Mouse (Mus musculus): ENCODE results near the gene Rsph14. TPM values are rescaled to one million over a fixed set of nuclear protein-coding genes. Genes with fewer than 3 reads are reported as not detected.

Gene Rsph14
- total RNA-seq, 2 experiments from 2014 or later, result not detected

GRCm38 (mm10) chr10:74940795-74941194, 91.6 kb downstream of the Rsph14 start:
- ATAC-seq (replicated peaks; ENCODE audit: low FRiP score, poor library complexity, severe bottlenecking), result no peak

DNA sequence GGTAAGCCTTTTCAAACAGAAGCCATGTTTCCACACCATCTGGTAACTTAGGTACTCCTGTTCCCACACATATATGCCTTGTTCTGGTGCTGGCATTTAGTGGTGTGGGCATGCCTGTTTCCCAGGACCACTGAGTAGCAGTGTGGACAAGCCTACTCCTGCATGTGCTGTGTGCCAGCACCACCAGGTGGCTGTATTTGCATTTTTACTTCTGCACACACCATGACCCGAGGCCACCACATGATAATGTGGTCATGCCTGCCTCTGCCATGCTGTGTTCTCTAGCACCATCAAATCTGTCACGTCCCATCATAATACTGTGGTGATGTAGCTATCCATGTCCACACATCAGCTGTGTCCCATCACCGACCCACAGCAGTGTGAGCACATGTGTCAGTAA, 93.1 kb downstream of the Rsph14 start:
- ATAC-seq (replicated peaks; ENCODE audit: low FRiP score, poor library complexity, severe bottlenecking), result no peak

GRCm38 (mm10) chr10:74938410-74938809, 94.0 kb downstream of the Rsph14 start:
- ATAC-seq (replicated peaks; ENCODE audit: low FRiP score, poor library complexity, severe bottlenecking), result no peak

GRCm38 (mm10) chr10:74937003-74937790, 95.2 kb downstream of the Rsph14 start:
- no peak for ATAC-seq (replicated peaks; ENCODE audit: low FRiP score, poor library complexity, severe bottlenecking)

GRCm38 (mm10) chr10:74935016-74935415, 97.4 kb downstream of the Rsph14 start:
- no peak for ATAC-seq (replicated peaks; ENCODE audit: low FRiP score, poor library complexity, severe bottlenecking)

DNA sequence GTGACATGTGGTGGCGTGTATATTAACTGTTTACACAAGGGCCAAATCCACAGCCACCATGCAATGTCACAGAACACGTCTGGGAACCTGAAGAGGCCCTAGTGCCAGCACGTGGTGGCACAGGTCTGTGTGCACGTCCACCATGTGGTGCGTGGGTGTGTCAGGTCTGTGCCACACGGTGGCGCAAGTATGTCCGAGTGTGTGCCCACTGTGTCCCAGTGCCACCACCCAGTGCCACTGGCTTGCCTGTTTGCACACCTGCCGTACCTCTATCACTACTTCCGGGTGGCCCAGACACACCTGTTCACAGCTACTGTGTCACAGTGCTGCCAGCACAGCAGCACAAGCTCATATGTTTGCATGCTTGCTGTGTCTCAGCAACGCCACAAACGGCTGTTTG, 97.9 kb downstream of the Rsph14 start:
- no peak for ATAC-seq (replicated peaks; ENCODE audit: low FRiP score, poor library complexity, severe bottlenecking)

DNA sequence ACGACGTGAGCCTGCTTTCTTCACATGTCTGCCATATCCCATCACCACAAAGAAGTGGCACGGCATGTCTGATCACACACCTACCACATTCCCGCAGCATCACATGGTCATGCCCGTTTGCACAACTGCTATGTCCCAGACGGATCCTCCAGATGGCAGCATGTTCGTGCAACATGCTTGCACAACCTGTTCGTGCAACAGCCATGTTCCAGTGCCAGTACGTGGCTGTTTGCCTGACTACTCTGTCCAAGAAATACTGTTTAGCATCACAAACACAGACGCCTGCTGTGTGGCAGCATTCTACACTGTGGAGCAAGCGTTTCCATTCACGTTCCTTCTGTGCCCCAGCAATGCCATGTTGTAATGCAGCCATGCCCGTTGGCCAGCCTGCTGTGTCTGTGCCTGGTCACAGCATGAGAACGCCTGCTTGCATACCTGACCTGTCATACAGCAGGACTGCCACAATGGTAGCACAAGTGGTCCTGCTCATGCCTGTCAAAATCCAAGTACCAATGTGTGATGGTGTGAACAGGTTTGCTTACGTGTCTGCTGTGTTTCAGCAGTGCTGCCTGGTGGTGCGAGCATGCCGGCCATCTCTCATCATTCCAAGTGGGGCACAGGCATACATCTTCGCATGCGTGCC, 98.7 kb downstream of the Rsph14 start:
- no peak for ATAC-seq (replicated peaks; ENCODE audit: low FRiP score, poor library complexity, severe bottlenecking)

GRCm38 (mm10) chr10:74932487-74932886, 99.9 kb downstream of the Rsph14 start:
- no peak for ATAC-seq (replicated peaks; ENCODE audit: low FRiP score, poor library complexity, severe bottlenecking)

DNA sequence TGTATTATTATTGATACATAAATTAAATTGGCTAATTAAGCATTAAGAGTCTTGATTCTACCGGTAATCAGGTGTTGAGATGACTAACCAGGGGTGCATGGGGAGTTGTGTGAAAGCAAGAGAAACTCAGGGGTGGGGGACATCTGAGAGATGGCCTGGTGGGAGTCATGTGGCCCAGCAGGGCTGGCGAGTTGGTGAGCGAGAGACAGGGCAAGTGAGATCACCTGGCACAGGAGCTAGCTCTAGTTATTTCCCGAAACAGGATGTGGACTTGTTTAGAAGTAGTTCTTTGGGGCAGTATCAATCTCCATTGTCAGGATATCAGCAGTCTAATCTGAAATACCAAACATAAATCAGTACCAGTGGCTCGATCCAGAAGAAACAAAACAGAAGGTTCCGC, 100.8 kb downstream of the Rsph14 start:
- ATAC-seq (replicated peaks; ENCODE audit: low FRiP score, poor library complexity, severe bottlenecking), result no peak

GRCm38 (mm10) chr10:74930541-74930940, 101.8 kb downstream of the Rsph14 start:
- ATAC-seq (replicated peaks; ENCODE audit: low FRiP score, poor library complexity, severe bottlenecking), result no peak

- ATAC-seq (replicated peaks; ENCODE audit: low FRiP score, poor library complexity, severe bottlenecking), result no peak
Measured at GRCm38 (mm10) chr10:74929578-74929977, 102.8 kb downstream of the Rsph14 start.

- ATAC-seq (replicated peaks; ENCODE audit: low FRiP score, poor library complexity, severe bottlenecking), result no peak
Measured at GRCm38 (mm10) chr10:74928276-74928675, 104.1 kb downstream of the Rsph14 start.

DNA sequence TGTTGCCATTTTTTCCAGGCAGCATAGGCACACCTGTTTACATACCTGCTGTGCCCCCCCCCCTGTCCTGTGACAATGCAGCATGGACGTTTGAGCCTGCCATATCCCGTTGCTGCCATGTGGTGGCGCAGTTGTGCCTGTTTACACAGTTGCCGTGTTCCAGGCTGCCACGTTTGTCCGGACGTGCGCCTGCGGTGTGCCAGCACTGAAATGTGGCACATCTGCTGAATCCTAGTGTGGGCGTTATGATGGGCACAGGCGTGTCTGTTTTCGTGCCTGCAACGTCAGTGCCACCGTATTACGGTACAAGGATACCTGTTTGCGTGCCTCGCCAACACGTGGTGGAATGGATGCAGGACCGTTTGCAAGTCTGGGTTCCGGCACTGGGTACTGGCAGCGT, 107.1 kb downstream of the Rsph14 start:
- no peak for ATAC-seq (replicated peaks; ENCODE audit: low FRiP score, poor library complexity, severe bottlenecking)

DNA sequence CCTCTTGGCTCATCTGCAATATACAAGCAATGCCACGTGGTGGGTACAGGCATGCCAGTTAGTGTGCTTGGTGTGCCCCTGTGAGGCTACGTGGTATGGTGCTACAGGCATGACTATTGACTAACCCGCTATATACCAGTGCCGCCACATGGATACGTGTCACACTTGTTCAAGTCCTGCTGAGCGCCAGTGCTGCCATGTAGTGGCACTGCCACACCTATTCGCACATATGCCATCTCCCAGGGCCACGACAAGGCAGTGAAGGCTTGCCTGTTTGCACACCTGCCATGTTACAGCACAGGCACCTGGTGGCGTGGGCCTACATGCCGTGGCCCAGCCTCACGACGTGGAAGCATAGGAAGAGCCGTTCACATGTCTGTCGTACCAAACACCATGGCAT, 108.1 kb downstream of the Rsph14 start:
- no peak for ATAC-seq (replicated peaks; ENCODE audit: low FRiP score, poor library complexity, severe bottlenecking)

GRCm38 (mm10) chr10:74922763-74923162, 109.6 kb downstream of the Rsph14 start:
- 0 out of 2 replicates have a peak, but pooled peaks have one; percentile 15 for ATAC-seq (replicated peaks; ENCODE audit: low FRiP score, poor library complexity, severe bottlenecking)

GRCm38 (mm10) chr10:74921614-74922013, 110.8 kb downstream of the Rsph14 start:
- no peak for ATAC-seq (replicated peaks; ENCODE audit: low FRiP score, poor library complexity, severe bottlenecking)

GRCm38 (mm10) chr10:74920853-74921567, 111.4 kb downstream of the Rsph14 start:
- ATAC-seq (replicated peaks; ENCODE audit: low FRiP score, poor library complexity, severe bottlenecking), result no peak

DNA sequence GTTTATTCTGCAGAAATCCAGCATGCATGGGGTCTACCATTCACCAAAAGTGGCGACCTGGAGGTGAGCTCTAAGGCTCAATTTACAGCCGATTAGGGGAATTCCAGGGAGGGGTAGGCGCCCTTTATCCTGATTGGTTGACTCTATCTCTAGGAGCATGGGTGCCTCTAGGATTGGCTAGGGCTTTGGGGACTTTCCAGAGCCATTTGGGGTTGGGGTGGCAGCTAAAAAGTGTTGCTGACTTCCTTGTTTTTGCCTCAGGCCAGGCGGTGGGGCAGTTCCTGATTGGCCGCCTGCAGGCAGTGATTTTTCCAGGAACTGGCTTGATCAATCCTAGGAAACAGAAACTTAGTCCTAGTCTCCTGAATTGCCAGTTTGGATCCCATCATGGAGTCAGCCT, 113.1 kb downstream of the Rsph14 start:
- no peak for ATAC-seq (replicated peaks; ENCODE audit: low FRiP score, poor library complexity, severe bottlenecking)

- no peak for ATAC-seq (replicated peaks; ENCODE audit: low FRiP score, poor library complexity, severe bottlenecking)
Measured at GRCm38 (mm10) chr10:74908431-74908830, 124.0 kb downstream of the Rsph14 start.

Measured in erythroid progenitor cell, adult 5-6 weeks (primary cell).